Mouse (Mus musculus) spleen, embryonic (tissue): Measurements from ENCODE around the gene Wdr60.
"Not testable (repeated sequence)": the region's sequence is repeated elsewhere in the genome, so short reads cannot be mapped to it uniquely, and the experiment has no call there.

Experiments used
- CTCF ChIA-PET: fragments of 350-600 bp; sonication (Branson Sonifier 250); formaldehyde crosslinking; loops from one replicate; lab custom pipeline; 2022; lab: Charles Lee

Wdr60 gene

DNA sequence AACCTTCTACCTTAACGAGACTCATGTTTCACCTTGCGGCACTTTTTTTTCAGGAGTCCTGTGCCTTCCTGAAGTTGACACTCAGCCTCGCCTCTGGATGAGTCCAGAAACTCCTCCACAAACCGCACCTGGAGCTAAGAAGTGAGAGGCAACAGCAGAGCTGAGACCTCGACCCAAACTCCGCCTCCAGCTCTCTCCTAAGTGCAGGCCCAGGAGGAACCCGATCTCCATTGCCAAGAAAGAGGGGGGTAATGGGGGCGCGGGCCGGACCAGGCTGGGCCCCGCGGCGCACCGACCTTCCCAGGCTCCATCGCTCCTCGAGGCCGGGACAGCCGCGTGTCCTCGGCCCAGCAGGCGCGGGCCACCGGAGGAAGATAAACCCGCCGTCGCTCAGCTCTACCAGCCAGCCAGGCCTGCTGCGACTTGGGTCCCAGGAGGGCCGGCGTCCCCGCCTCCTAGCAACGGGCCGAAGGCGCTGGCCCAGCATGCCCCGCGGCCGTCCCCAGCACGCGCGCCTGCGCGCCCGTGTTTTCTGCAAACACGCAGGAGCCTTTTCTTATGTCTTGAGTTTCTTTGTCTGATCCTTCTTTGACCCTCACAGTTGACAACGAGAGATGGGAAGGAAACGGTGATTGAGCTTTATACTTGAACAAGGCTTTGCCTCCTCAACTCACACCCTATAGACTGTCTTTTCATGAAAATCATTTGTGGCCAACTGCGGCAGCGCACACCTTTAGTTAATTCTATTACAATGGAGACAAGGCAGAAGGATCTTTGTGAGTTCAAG, at the start of gene Wdr60:
Gene Wdr60, minus strand, starts transcription at position 468 of the 787 bp plus-strand sequence.
- CTCF ChIA-PET, result interaction anchor here (0.5 kb wide), 1 partner anchor 1511 kb away, joined by 3 read pairs; no protein-coding TSS in a partner anchor

DNA sequence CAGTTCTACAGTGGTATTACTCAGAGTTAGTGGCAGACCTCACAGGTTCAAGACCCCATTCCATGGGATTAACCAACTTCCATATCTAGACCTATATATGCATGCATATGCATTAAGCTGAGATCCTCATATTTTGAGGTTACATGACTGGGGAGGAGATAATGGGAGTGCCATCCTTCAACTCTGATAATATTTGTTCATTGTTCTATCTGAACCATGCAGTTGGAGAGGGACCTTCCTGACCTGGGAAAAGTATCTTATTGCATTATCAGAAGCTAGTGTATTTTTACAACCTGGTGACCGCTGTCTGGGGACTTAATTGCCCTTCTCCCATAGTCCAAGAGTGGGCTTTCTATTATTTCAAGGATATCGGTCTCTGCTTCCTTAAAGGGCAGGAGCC, 45.8 kb upstream of the Wdr60 start:
- CTCF ChIA-PET, result no interaction called here

DNA sequence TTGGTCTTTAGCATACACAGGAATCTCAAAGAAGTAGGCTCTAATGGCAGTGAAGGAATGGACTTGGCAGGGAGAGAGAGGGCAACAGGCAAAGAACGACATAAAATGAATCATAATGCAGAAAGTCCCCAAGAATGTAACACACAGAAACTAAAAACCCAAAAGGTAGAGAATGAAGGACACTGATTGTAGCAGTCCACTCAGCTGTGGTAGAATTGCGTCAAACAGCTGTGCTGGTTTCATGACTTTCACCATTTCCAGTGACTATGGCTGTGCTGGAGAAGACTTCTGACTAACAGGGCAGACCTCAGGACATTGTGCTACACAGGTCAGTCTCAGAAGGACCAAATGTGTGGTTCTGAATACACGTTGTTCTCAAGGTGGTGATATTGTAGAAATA, 45.0 kb upstream of the Wdr60 start:
- CTCF ChIA-PET, result no interaction called here

DNA sequence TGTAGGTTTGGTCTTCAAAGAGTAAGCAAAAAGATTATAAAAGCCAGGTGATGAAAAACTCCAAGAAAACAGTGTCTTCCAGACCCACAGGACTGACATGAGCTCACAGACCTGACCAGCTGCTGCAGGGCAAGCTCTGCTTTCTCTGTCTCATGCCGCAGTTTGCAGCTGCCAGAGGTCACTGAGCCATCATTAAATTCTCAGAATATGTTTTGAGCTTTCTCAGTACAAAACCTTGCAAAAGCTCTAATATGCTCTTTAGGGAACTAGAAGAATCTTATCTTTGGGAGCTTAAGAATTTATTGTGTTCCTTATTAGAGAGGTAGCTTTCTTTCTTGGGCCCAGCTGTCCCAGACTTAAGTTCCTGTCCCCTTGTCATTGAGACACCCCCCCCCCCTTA, 43.2 kb upstream of the Wdr60 start:
- CTCF ChIA-PET, result interaction anchor here (0.7 kb wide), 1 partner anchor 20 kb away, joined by 7 read pairs; no protein-coding TSS in a partner anchor

DNA sequence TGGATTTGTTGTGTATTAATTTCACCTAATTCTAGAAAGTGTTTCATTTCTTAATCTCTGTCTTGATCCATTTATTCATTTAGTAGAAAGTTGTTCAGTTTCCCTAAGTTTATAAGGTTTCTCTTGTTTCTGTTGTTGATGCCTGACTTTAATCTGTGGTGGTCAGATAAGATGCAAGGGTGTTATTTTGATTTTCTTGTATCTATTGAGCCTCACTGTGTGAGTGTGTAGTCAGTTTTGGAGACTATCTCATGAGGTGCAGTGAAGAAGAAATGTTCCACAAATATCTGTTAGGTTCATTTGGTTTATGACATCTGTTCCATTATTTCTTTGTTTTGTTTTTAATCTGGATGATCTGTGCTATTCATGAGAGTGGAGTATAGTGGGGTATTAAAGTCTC, 39.4 kb upstream of the Wdr60 start:
- CTCF ChIA-PET, result no interaction called here

DNA sequence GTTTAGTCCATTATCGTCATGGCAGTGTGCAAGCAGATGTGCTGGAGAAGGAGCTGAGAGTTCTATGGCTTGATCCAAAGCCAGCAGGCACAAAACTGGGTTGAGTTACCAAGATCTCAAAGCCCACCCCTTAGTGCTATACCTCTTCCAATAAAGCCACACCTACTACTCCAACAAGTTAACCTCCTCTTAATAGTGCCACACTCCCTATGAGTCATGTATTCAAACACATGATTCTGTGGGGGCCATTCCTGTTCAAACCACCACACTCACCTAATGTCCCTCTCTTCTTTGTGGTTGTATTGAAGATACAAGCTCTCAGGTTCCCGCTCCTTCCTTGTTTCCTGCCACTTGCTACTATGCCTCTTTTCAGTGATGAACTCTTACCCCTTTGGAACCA, 37.1 kb upstream of the Wdr60 start:
- CTCF ChIA-PET, result no interaction called here

DNA sequence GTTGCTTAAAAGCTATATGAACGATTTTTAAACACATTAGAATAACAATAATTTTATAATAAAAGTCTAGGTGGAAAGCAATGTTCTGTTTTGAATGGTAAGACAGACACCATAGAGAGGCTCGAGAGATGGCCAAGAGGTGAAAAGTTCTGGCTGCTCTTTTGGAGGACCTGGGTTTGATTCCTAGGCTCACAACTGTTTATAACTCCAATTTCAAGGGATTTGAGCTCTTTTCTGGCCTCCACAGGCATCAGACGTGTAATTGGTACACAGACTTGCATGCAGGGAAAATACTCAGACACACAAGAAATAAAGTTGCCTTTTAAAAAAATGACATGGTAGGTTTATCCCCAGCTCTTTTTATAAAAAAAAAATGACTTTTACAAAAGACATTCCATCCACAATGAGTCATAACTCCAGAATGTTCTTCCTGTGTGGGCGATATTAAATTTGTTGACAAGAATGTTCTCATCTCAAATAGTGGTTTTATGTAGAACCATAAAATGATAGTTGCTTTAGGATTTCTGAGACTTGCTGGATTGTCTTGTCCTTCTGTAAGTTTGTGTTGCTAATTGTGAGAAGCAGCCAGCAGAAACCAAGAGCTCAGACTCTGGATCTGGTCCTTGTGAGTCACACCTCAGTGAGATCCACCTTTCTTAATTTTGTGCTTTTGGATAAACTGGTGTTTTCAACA, 30.9 kb upstream of the Wdr60 start:
- CTCF ChIA-PET, result no interaction called here

DNA sequence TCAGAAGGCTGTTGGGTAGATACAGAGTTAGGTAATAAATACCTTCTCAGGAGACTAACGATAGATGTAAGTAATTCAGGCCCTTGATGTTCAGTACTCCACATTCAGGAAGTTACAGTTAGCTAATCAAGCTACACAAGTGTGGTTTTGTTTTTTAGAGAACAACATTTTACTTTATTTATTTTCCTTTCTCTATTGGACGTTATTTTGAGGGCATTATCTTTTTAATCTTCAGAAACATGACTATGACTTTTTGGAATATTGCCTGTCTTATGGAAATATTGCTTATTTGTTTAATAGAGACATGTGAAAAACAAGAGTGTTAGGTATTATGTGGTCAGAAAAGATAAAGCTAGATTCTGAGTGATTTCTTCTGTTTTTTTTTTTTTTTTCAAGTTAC, 30.4 kb upstream of the Wdr60 start:
- CTCF ChIA-PET, result no interaction called here

DNA sequence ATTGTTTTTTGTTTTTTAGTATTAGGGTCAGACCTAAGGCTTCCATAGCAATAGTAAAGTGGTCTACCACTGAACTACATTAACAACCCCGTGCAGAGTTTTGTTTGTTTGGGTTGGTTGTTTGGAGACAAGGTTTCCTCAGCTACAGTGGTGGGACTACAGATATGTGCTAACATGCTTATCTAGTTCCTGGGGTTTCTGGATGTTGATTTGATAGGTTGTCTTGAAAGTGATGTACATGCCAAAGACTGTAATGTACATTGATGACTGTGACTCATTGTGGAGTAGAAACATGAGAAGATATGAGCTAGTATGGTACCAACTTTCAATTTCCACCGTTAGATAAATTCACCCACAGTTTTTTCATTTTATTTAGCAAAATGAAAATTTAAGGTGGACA, 20.7 kb upstream of the Wdr60 start:
- CTCF ChIA-PET, result interaction anchor here (0.7 kb wide), 1 partner anchor 19 kb away, joined by 3 read pairs; no protein-coding TSS in a partner anchor

DNA sequence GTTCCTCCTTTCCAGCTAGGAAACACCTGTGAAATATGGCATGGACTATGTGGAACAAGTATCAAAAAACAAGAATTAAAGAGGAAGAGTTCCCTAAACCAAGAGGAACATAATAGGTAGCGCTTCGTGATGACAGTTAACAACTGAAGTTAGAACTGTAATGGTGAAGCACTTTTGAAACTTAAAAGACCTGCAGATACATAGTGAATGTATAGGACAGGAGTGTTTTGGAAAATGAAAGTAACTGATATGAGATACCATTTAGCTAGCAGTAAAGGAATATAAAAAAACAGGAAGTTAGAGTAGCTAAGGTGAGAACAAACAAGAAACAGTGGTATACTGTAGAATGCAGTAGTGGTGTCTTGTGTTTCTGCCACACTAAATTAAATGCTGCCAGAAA, 20.0 kb upstream of the Wdr60 start:
- CTCF ChIA-PET, result interaction anchor here (0.7 kb wide), 1 partner anchor 18 kb away, joined by 3 read pairs; no protein-coding TSS in a partner anchor

DNA sequence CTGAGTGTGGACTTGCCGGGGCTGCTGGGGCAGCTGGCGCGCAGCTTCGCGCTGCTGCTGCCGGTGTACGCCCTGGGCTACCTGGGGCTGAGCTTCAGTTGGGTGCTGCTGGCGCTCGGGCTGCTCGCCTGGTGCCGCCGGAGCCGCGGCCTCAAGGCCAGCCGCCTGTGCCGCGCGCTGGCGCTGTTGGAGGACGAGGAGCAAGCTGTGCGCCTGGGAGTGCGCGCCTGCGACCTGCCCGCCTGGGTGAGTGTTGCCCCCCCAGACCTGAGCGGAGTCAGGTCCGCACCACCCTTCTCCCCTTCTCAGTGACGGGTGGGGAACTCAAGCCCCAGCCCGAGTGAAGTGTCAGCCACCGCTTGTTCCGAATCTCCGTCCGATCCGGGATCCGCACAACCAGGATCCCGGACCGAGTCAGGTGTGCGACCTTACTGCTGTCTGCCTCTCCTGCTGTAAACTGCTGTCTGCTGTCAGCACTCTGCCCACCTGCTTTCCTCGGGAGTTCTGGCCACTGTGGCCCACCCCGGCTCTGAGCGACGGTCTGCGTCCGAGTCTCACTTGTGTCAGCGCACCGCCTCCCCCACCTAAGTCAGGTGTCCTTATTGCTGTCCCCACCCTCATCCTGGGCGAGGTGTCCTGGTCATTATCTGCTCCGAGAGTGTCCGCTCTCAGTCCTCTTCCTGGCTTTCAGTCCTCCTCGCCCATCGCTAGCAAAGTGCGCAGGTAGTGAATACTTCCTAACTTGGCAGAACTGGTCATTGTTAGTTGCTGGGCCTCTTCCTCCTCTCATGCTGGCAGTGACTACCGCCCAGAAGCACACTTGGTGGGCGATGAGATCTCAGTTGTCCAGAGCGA, 18.8 kb upstream of the Wdr60 start:
- CTCF ChIA-PET, result no interaction called here

DNA sequence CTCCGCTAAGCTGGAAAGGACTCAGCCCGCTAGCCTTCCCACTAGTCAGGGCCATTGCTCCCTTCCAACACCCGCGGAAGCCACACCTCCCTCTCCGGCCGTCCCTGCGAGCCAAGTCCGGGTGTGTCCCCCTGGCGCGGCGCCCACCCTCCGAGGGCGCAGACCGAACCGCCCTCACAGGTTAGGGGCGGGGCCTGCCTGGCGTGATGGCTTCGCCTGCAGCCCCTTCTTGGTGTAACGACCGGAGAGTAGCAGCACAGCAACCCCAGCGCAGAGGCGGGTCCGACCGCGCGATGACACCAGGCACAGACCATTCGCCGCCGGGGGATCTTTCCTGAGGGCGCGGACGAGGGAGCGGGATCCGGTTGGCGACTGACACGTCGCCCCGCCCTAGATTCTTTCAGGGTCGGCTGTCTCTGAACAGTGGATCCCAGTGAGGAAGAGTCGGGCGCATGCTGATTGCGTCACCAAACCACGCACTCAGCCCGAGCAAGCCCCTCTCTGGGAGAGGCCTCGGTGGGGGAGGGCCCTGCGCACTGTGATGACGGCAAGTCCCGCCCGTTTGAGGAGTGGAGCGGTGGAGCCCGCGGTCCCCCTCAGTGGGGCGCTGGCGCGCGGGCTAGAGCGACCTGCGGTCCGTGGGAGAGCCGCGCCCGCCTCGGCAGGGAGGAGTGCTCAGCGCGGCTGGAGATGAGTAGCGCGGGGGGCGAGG, 18.0 kb upstream of the Wdr60 start, which contains the start of gene Esyt2:
Gene Esyt2, plus strand, starts transcription at position 544 of the 712 bp plus-strand sequence.
- CTCF ChIA-PET, result interaction anchor here (0.6 kb wide), 1 partner anchor 26 kb away, joined by 6 read pairs; no protein-coding TSS in a partner anchor

DNA sequence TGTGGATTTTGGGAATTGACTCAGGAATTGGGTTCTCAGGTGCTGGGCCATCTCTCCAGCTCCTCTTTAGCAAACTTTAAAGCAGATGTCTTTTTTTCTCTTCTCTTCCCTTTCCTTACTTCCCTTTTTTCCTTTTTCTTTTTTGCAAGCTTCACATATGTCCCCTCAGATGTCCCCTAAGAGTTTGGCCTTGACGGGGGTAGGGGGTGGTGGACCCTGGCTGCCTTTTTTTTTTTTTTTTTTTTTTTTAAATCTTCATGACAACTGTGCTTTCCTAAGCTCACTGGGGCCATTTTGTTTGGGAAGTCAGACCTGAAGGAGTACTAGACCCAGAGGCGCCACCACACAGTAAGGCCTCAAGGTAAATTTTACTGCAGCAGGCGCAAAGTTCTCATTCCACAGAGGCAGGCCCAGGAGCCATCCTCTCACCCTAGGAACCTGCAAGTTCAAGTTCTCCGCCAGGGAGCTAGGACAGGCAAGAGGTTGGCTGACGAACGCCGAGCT, 17.4 kb upstream of the Wdr60 start:
- CTCF ChIA-PET, result interaction anchor here (0.6 to 0.7 kb wide), 3 partner anchors 9 to 128 kb away, joined by 3 to 6 read pairs (median 4); no protein-coding TSS in a partner anchor

DNA sequence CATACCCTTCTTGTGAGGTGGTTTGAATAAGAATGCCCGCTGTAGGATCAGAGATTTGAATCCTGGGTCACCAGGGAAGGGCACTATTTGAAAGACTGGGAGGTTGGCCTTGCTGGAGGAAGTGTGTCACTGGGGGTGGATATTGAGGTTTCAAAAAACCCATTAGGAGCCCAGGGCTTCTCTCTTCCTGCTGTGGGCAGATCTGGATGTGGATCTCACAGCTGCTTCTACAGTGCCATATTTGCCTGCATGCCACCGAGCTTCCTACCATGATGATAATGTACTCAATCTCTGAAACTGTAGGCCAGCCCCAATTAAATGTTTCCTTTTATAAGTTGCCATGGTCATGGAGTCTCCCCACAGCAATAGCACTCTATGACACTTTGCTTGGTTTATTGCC, 16.4 kb upstream of the Wdr60 start:
- CTCF ChIA-PET, result no interaction called here

DNA sequence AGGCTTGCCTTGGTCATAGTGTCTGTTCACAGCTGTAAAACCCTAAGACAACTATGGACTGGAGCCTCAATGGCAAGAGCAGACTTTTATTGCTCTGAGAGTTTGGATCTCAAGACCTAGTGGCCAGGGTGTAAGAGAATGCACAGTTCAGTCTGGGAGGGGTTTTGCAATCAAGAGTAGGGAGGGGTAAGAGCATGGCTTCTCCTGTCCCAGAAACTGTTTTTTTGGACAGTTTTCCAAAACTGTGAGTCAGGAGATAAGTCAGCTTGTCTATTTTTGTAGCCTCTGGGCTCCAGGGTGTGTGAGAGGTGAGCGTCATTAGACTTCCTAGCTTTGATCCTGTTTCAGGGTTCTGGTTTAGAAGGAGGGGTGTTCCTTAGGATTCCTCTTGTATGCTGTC, 15.7 kb upstream of the Wdr60 start:
- CTCF ChIA-PET, result no interaction called here

DNA sequence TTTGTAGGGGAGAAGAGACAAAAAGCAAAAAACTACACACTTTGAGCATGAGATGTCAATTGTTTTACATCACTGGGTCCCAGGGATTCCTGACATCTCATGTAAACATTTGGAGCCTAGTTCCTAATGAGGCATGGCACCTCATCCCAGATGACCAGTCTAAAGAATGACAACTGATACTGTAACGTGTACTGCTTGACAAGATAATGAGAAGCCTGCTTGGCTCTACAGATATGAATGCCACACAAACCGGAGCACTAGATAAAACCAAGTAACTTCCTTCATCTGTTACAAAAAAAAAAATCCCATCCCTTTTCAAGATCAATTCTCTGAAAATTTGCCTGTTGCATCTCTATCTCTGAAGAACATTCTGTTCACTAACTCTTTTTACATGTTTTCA, 14.1 kb upstream of the Wdr60 start:
- CTCF ChIA-PET, result no interaction called here

DNA sequence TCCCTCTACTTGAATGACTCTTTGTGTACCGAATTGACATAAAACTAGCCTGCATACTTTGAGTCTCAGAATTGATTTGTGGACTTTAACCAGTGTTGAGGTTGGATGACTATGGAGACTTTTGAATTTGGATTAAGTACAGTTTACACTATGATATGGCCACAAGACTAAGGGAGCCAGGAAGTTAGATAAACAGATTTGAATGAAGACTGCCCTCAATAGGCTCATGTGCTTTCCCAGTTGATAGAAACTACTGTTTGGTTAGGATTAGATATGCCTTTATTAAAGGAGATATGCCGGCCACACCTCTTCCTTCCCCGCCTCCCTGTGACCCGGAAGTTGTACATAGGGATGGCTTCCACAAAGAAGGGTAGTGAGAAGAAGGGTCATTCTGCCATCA, 12.8 kb upstream of the Wdr60 start:
- CTCF ChIA-PET, result interaction anchor here (0.7 kb wide), 1 partner anchor 146 kb away, joined by 10 read pairs; no protein-coding TSS in a partner anchor

DNA sequence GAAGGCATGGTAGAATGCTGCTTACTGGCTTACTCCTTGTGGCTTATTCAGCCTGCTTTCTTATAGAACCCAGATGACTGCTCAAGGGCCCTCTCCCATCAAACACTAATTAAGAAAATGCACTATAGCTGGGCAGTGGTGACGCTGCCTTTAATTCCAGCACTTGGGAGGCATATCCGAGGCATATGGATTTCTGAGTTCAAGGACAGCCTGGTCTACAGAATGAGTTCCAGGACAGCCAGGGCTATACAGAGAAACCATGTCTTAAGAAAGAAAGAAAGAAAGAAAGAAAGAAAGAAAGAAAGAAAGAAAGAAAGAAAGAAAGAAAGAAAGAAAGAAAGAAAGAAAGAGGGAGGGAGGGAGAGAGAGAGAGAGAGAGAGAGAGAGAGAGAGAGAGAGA, 12.3 kb upstream of the Wdr60 start, which contains the start of gene Gm11027:
Gene Gm11027, plus strand, starts transcription at position 301 of the 400 bp plus-strand sequence.
- CTCF ChIA-PET, result not testable (repeated sequence)

DNA sequence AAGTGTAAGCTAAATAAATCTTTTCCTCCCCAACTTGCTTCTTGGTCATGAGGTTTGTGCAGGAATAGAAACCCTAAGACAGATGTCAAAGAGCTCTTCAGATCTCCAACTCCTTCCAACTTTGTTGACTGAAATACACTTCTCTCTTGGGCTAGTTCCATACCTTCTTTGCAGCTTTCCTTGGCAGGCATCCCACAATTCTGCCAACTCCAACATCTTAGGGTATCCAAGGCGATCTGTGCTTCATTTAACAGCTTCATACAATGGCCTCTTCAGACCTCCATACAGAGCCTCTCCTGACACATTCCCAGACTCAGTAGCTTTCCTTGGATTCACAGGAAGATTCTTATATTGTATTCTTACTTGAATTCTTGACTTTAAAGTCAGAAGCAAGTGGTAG, 10.9 kb upstream of the Wdr60 start:
- CTCF ChIA-PET, result no interaction called here

DNA sequence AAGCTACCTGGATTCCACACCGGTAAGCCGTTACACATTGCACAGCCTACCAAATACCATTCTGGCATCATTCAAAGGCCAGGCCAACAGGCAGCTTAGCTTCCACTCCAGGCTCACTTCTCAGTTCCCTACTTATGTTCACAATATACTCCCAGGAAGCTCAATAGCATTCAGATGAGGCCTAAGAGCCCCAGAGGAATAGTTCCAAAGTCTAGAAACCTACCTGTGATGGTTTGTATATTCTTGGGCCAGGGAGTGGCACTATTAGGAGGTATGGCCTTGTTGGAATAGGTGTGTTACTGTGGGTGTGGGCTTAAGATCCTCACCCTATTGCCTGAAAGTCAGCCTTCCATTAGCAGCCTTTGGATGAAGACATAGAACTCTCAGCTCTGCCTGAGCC, 8.2 kb upstream of the Wdr60 start:
- CTCF ChIA-PET, result no interaction called here

DNA sequence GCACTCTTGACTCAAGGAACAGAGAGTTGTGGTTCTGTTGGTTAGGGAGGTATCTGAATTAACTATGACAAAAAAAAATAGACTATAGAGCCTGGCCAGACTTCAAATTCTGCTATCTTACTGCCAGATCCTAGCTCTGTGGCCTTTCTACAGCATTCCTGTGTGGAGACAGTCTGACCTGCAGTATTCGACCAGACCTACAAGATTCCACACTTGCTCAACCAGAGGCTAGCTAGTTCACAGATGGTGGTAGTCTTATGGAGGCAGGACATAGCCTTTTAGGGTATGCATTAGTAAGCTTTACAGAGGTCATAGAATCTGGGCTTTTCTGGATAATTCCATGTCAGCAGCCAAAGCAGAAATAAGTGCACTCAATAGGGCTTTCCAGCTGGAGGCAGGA, 7.7 kb upstream of the Wdr60 start:
- CTCF ChIA-PET, result no interaction called here
